Mouse (Mus musculus) cerebellum, adult 11-12 months (tissue): ENCODE results near the gene Entpd7.

Experiments
- DNase-seq: peaks from one replicate; pipeline ENCODE4 v3.0.0; 2022

Entpd7 gene

DNA sequence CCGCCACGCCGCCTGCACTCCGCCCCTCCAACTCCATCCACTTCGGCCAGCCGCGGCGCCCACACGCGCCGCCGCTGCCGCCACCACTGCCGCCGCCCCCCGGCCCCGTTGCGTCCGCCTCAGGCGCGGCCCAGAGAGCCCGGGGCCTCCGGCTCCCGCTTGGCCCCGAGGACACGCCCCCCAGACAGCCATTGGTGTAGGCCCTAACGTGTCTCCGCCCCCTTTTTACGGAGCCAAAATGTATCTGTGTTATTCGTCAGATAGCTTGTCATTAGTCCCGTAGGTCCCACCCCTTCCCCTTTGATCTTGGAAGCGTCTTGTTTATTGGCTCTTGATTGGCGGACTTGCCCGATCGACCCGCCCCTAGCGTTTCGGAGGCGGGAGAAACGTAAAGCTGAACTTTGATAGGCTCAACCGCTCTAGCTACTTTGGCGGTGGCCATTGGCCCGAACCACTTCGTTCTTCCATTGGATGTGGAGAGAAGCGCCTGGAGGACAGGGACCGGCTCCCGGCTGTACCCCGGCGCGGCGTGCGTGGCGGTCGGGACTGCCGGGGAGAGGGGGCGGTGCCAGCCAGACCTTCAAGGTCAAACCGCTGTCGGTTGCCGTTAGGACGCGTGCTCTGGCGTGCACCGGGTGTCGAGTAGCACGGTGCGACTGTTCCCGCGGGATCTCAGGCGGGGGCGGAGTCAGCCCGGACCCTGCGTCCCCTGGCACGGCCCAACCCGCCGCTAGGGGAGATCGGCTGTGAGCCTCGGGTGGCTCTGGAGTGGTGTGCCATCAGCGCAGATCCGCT lies 14.5 kb upstream of the Entpd7 start, which contains the start of gene Slc25a28:
Slc25a28 (minus strand) TSS at position 152 of the 795 bp plus-strand sequence.
- DNase-seq, result peak; percentile 100

- no peak for DNase-seq
These were observed 13.7 kb upstream of the Entpd7 start for GRCm38 (mm10) chr19:43675525-43676400.

DNA sequence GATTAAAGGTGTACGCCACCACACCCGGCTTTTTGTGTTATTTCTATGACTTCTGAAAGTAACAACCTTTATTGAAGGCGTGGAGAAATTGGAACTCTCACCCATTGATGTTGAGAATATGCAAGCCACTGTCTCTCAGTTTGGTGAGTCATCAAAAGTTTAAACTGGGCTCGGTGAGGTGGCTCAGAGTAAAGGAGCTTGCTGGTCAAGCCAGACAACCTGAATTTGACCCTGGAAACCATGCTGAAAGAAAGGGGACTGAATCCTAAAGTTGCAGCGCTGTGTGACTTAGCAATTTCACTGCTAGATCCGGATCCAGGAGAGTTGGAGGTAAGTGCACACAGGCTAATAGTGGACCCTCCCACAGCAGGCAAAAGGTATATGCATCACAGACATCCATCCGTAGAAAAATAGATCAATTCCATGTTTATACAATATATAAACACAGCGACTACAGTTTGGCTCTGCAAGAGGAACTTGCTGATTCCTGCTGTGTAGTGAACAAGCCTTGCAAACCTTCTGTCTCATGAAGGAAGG lies 10.9 kb upstream of the Entpd7 start:
- no peak for DNase-seq

GRCm38 (mm10) chr19:43679474-43679981 lies 9.9 kb upstream of the Entpd7 start:
- DNase-seq, result no peak

GRCm38 (mm10) chr19:43681541-43681940 lies 7.9 kb upstream of the Entpd7 start:
- DNase-seq, result no peak

GRCm38 (mm10) chr19:43692815-43693214 lies 3.3 kb downstream of the Entpd7 start:
- DNase-seq, result no peak

DNA sequence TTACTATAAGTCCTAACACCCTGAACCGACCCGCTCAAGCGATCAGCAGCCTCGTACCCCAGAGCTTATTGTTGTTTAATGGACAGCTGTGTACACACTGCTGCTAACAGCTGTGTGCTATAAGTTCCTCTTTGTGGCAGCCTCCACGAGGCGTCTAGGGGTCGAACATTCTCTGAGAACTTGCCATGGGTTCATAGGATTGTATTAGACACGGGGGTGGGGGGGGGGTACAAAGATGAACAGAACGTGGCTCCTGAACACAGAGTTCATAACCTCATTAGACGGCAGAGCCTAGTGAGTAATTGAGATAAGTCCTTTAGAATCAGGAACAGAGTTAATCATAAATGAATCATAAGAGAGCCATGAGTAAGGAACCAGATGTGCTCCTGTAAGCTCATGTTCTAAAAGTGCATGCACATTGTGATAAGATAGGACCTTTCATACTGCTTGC lies 6.1 kb downstream of the Entpd7 start:
- no peak for DNase-seq

DNA sequence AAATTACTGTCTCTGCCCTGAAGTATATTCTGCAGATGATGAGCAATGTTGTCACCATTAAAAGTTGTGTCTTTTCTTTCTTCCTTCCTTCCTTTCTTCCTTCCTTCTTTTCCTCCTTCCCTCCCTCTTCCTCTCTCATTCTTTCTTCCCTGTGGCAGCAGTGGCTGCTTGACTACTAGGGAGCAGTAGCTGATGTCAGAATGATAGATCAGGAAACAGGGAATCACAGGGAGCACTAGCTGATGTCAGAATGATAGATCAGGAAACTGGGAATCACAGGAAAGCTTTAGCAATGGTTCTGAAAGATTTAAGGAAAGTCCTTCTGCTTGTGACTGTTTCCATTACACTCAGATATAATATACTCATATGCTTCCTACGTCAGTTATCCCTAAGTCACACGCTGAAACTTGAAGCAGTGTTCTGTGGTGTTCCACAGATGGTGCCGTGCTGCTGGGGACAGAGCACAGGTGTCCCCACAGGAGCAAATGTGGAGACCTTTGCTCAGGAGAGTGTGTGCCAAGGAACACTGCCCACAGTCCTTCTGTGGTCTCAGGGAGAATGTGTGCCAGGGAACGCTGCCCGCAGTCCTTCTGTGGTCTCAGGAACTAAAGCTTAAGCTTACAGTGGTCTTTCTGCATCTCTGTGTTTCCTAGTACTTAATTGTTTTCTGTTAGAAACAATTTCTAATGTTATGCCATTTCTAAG lies 8.3 kb downstream of the Entpd7 start:
- DNase-seq, result no peak

- DNase-seq, result no peak
These were observed 9.7 kb downstream of the Entpd7 start for GRCm38 (mm10) chr19:43699021-43699762.

DNA sequence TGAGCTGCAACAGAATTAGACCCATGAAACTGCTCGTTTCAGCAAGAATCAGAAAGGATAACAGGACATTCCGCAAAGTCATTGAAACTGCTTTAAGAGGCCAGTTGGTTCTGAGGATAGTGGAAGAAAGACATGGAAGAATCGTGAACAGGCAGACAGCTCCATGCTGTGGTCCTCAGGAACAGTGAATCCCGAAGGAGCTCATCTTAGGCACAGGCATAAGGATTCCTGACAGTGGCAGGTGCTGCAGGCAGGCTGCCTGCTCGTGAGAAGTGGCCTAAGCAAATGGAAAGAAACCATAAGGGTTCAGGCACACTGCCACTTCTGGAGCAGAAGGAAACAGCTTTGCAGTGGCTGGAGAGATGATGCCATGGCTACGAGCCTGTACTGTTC lies 10.3 kb downstream of the Entpd7 start:
- no peak for DNase-seq

DNA sequence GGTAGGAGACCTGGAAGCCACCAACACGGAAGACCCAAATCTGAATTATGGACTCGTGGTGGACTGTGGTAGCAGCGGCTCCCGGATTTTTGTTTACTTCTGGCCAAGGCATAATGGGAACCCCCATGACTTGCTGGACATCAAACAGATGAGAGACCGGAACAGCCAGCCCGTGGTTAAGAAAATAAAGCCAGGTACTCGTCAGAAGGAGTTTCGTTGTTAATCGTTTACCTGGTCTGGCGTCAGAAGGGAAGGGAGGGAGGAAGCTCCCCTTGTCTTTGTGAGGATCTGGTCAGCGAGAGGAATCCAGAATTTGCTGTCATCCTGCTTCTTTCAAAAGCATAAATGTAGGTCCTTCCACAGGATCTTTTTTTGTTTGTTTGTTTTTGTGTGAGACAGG lies 14.7 kb downstream of the Entpd7 start:
- DNase-seq, result no peak

DNA sequence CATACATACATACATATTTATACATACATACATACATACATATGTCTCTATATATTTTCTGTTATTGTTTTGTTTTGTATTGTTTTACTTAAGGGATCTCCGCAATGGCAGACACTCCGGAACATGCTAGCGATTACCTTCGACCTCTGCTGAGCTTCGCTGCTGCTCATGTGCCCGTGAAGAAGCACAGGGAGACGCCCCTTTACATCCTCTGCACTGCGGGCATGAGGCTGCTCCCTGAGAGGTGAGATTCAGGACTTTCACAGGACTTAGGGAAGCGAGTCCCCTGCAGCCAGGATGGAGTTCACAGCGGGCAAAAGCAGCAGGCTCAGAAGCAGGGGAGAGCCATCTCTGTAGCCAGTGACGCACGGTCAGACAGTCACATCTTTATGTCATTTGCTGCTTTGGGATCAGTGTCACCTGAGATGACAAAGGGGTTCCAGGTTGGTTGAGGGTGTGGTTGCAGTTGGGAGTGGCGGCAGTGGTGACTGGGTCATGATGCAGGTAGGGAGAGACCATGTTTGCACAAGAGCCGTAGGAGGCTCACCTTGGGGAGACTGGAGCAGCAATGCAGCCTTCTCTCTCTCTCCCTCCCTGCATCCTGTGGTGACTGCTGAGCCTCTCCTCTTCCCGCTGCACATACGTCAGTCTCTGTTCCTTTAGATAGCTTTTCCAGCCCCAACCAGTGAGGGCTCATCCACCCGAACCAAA lies 15.5 kb downstream of the Entpd7 start:
- no peak for DNase-seq

DNA sequence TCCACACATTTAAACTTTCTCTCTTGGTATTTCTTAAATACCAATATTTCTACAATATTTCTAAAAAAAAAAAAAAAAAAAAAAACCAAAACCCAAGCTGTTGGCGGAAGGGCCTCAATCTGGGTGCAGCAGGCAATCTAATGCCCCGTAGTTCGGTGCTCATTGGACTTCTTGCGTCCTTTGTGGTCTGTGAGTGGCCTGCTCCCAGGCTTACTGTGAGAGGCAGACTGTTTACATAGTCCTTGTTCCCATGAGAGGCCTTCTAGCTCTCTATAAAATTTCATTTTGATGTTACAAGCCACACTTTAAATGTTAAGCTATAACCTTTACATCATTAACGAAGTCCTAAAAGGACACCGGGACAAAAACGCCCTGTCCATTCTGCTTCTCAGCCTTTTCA lies 18.7 kb downstream of the Entpd7 start:
- DNase-seq, result no peak

DNA sequence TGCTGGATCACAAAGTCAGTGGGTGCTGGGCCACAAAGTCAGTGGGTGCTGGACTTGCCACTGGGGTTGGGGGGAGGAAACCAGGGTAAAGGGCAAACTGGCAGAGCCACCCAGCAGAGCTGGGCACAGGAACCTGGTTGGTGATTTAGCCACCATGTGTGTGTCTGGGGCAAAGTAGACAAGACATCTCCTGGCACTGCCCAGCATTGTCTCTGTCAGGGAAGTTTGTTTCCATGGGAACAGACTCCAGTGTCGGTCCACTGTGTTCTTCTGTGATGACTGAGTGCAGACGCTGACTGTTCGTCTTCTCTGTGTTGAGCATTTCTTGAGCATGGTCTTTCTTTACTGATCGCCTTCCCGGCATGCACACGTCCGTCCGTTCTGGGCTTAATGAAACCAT lies 19.8 kb downstream of the Entpd7 start:
- no peak for DNase-seq

GRCm38 (mm10) chr19:43711159-43711916 lies 21.9 kb downstream of the Entpd7 start:
- no peak for DNase-seq

DNA sequence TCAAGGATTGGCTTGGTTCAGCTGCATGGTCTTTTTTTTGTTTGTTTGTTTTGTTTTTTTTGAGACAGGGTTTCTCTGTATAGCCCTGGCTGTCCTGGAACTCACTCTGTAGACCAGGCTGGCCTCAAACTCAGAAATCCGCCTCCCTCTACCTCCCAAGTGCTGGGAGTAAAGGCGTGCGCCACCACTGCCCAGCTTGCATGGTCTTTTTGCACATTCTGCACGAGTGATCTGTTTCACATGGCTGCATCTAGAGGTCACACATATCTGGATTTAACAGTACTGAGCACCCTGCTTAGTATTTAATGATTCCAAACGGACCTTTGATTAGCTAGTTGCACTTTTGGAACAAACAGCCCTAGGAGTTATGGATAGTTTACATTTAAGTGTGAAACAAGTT lies 22.5 kb downstream of the Entpd7 start:
- DNase-seq, result no peak

DNA sequence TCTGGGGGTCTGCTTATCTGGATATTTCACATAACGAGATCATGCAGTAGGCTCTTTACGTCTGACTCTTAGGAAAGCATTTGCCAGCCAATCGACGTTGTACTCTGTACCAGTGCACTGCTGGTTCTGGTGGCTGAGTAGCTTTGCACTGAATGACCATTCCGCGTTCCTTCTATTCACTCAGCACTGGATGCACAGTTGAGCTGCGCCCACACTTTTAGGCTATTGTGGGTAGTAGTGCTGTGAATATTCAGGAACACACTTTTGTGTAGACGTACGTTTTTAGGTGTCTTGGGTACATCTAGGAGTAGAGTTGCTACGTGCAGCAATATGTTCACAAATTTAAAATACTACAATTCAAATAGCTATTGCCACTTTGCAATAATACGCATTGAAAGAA lies 30.6 kb downstream of the Entpd7 start:
- no peak for DNase-seq

DNA sequence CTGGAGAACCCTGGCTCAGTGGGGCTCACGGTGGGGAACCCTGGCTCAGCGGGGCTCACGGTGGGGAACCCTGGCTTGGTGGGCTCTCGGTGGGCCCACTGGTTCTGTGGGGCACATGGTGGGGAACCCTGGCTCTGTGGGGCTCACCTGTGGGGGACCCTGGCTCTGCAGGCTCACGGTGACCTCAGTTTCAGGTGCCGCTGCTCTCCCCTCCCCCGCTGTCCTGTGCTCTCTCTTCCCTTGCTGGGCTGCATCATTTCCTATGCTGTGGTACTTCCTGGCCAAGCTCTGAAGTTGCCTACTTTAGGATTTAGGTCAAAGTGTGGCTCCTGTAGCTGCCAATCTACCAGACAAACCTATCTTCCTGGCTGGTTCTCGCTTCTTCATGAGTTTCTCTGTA lies 33.4 kb downstream of the Entpd7 start:
- DNase-seq, result no peak

DNA sequence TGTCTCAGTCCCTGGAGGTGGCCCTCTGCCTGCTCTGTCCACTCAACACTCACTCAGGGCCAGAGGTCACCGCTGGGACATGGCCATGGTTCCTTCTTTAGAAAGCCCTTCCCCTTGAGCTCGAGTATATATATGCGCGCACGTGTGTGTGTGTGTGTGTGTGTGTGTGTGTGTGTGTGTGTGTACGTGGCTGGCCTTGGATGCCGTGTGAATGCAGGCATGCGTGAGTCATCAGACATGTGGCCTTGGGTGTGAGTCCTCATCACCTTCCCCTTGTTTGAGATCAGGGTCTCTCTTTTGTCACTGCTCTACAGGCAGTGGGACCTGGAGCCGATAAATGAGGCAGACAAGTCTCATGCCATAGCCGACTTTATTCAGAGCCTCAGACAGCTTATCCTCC lies 34.0 kb downstream of the Entpd7 start:
- no peak for DNase-seq

DNA sequence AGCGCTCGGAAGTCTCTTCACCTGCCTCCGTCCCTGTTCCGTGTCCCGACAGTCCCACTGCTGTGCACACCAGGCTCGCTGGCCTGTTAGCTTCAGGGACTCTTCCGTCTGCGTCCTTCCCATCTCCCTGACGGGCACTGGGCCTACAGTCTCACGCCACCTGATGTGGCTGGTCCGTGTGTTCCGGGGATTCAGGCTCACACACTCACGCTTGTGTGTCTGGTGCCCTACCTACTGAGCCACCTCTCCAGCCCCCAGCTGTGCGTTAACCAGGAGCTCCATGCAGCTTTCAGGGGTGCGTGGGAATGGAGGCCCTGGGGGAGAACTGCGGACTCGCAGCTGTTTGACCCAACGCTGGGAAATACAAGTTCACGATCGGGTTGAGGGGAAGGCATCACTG lies 34.7 kb downstream of the Entpd7 start:
- no peak for DNase-seq

- DNase-seq, result no peak
These were observed 35.3 kb downstream of the Entpd7 start for GRCm38 (mm10) chr19:43724821-43725220.
